Mouse (Mus musculus): ENCODE measurements at regions not wholly inside any gene's neighbourhood (a gene's known extent, or its start where the extent isn't known, plus 50 kb on each side); places are given as distances from the start of the nearest gene placed in this dataset.

DNA sequence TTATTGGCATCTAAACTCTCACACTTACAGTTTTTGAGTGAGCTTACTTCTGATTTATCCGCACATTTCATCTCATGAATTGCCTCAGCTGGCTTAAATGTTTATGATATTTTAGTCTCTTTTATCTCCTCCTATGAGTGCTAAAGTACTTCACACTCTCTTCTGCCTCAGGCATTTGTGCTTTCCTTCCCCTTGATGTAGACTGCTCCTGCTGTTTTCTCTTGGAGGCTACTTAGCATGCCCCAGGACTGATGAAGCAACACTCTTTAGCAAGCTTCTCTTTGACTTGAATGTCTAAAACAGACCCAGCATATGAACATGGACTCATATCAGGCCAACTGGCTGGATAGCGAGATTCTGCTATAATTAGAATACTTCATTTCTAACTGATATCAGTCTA, 882.8 kb downstream of the Tecrl start:
- Histone ChIP-seq H3K4me3 (no peak overlapping the region), H3K9ac (no peak overlapping the region), H3K27me3 (no peaks in the 10 kb centered on the region), H3K36me3 (no peaks in the 10 kb centered on the region), H3K4me2 (no peak overlapping the region), H3K9me3 (replicated peaks) (no peaks in the 10 kb centered on the region), H3K4me1 (replicated peaks) (no peaks in the 10 kb centered on the region), H3K27ac (no peak overlapping the region)
- no peak for ATAC-seq (replicated peaks; ENCODE audit: insufficient number of reproducible peaks, insufficient read depth, low FRiP score, low read depth)
- 39% methylated on average over 2 of the region's 2 CpGs for WGBS

DNA sequence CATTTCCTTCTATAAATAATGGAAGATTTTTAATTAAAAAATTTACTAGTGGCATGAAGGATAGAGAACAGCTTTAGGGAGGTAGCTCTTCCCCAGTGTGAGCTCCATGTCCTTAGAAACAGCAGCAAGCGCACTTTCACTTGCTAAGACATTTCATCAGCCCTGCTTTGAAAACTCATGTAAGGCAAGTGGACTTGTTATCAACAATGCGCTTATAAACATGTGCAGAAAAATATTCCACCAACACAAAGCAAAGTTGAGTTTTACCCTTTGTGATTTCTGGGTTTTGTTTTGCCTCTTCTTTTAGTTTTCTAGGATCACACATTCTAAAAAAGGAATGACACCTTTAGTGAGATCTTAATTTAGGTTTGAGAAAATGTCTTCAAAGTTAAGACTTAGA, 890.7 kb downstream of the Tecrl start:
- Histone ChIP-seq H3K27me3 (no peaks in the 10 kb centered on the region), H3K4me1 (replicated peaks) (no peaks in the 10 kb centered on the region), H3K9ac (no peak overlapping the region), H3K4me2 (no peak overlapping the region), H3K27ac (no peak overlapping the region), H3K9me3 (replicated peaks) (no peaks in the 10 kb centered on the region), H3K36me3 (no peaks in the 10 kb centered on the region), H3K4me3 (no peak overlapping the region)
- 81% methylated on average over 2 of the region's 2 CpGs for WGBS
- no peak for ATAC-seq (replicated peaks; ENCODE audit: insufficient number of reproducible peaks, insufficient read depth, low FRiP score, low read depth)

DNA sequence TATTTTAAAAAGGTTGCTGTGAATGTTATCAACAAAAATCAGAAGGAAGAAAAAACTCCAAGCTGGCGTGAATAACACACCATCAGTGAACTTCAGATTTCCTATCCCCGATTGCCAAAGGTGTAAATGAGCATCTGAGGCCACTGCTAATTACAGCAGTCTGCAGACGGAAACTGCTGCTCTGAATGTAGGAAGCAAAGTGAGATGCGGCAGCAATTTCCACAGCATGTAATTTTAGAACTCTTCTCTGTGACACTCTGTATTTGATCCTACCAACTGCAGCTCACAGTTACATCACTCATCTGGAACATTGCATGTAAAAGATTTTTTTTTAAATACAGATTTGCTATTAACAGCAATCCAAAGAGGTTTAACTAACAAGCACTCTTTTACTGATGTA, 913.7 kb downstream of the Tecrl start:
- WGBS: 62% methylated on average over 4 of the region's 4 CpGs
- no peaks in the 10 kb centered on the region for H3K27me3 ChIP-seq
- H3K4me3 ChIP-seq: no peak overlapping the region
- H3K4me1 ChIP-seq (replicated peaks): no peaks in the 10 kb centered on the region
- no peaks in the 10 kb centered on the region for H3K9me3 ChIP-seq (replicated peaks)
- ATAC-seq (replicated peaks; ENCODE audit: insufficient number of reproducible peaks, insufficient read depth, low FRiP score, low read depth): no peak
- no peak overlapping the region for H3K27ac ChIP-seq
- no peak overlapping the region for H3K4me2 ChIP-seq
- H3K9ac ChIP-seq: no peak overlapping the region
- H3K36me3 ChIP-seq: no peaks in the 10 kb centered on the region

DNA sequence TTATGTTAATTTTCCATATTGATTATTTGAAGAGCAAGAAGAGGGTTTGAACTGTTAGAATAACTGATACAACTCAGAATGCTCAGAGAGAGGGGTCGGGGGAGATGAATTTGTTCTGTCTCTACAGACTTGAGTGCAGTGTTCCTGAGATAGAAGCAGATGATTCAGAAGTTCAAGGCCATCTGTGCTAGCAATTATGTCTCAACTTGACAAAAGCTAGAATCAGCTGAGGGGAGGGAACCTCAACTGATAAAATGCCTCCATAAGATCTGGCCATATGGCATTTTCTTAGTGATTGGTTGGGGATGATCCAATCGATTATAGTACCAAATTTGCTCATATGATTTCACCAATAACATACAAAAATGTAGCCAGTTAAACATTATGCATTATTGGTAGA, 914.9 kb downstream of the Tecrl start:
- H3K27me3 ChIP-seq: no peaks in the 10 kb centered on the region
- H3K27ac ChIP-seq: no peak overlapping the region
- 61% methylated on average over 2 of the region's 2 CpGs for WGBS
- H3K4me1 ChIP-seq (replicated peaks): no peaks in the 10 kb centered on the region
- H3K9ac ChIP-seq: no peak overlapping the region
- no peaks in the 10 kb centered on the region for H3K9me3 ChIP-seq (replicated peaks)
- H3K4me3 ChIP-seq: no peak overlapping the region
- ATAC-seq (replicated peaks; ENCODE audit: insufficient number of reproducible peaks, insufficient read depth, low FRiP score, low read depth): no peak
- no peak overlapping the region for H3K4me2 ChIP-seq
- H3K36me3 ChIP-seq: no peaks in the 10 kb centered on the region

DNA sequence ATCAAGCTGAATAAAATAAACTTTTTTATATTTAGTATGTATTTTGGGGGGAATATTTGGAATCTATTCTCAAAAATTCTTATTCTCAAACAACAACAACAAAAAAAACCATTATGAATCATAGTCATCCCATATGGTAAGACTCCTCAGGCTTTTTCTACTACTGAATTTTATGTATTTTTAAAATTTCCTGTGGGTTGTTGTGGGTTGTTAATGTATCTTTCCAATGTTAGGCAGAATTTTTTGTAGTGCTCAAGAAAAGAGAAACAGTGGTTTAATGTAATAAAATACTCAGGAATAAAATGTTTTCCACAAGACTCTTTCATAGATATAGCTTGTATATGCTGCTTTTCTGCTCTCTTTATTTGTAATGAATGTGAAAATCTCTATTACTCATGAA, 934.6 kb downstream of the Tecrl start:
- H3K4me3 ChIP-seq: no peak overlapping the region
- H3K36me3 ChIP-seq: no peaks in the 10 kb centered on the region
- H3K27ac ChIP-seq: no peak overlapping the region
- no peaks in the 10 kb centered on the region for H3K27me3 ChIP-seq
- no peak for ATAC-seq (replicated peaks; ENCODE audit: insufficient number of reproducible peaks, insufficient read depth, low FRiP score, low read depth)
- no peaks in the 10 kb centered on the region for H3K9me3 ChIP-seq (replicated peaks)
- H3K4me2 ChIP-seq: no peak overlapping the region
- no peaks in the 10 kb centered on the region for H3K4me1 ChIP-seq (replicated peaks)
- H3K9ac ChIP-seq: no peak overlapping the region

DNA sequence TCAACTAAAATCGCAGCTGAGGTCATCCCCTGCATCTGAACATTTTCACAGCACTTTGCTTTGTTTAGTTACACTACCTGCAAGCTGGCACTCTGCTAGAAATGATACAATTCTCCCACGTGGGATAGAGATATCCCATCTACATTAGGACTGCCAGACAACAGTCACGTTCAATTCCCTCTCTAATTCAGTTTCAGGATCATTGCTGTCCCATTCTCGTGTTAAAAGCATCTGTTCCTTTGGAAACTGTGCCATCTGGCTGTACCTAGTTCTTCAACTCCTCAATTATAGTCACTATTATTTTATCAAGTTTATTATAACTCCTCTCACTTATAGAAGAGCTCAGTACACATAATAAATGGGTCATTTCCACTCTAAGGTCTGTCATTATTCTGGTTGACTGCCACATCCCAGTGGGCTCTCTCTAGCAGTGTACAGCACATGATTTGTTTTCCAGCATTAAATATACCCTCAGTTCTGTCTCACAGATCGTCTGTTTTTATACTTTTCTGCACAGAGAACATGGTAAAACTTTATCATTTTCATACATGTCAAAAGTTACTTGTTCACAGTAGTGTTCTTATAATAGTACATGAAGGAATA, 958.3 kb downstream of the Tecrl start:
- Histone ChIP-seq H3K9me3 (replicated peaks) (no peaks in the 10 kb centered on the region), H3K27ac (no peak overlapping the region), H3K4me2 (no peak overlapping the region), H3K36me3 (no peaks in the 10 kb centered on the region), H3K4me3 (no peak overlapping the region), H3K27me3 (no peaks in the 10 kb centered on the region), H3K4me1 (replicated peaks) (no peaks in the 10 kb centered on the region), H3K9ac (no peak overlapping the region)
- 54% methylated on average over 5 of the region's 5 CpGs for WGBS
- no peak for ATAC-seq (replicated peaks; ENCODE audit: insufficient number of reproducible peaks, insufficient read depth, low FRiP score, low read depth)

DNA sequence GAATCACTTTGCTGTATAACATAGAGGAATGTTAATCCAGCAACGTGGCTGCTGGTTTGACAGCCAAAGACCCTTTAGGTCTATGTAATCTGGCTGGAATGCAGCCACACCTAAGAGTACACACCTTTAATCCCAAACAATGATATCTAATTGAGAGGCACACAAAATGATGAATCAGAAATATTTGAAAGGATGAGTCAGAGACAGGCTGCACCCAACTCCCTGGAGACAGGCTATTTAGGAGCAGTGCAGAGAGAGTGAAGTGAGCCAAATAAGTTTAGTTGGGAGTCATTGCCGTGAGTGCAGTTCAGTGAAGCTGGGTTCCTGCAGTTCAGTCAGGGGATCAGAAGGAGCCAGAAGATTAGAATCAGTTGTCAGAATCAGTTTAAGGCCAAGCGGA, 993.4 kb downstream of the Tecrl start:
- 50% methylated on average over 3 of the region's 3 CpGs for WGBS
- no peak for ATAC-seq (replicated peaks; ENCODE audit: insufficient number of reproducible peaks, insufficient read depth, low FRiP score, low read depth)

DNA sequence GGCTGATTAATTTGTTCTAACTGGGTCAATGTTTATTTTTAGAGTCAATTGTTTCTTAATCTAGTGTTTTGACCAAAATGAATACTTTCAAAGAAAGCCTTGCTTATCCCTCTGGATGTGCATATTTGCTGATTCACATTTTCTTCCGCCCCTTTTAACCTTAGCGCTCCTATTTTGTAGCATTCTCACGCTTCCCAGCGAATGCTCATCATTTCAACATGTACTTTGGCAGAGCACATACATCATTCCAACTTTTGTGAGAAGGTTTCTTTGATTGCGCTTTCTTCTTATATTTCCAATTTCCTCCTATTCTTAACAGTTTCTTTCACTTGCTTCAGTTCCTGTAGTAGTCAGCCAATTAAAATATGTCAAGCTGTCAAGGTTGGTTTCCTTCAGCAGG, 998.7 kb downstream of the Tecrl start:
- Histone ChIP-seq H3K36me3 (no peaks in the 10 kb centered on the region), H3K9ac (no peak overlapping the region), H3K4me1 (replicated peaks) (no peaks in the 10 kb centered on the region), H3K27ac (no peak overlapping the region), H3K4me3 (no peak overlapping the region), H3K9me3 (replicated peaks) (no peaks in the 10 kb centered on the region), H3K4me2 (no peak overlapping the region), H3K27me3 (no peaks in the 10 kb centered on the region)
- ATAC-seq (replicated peaks; ENCODE audit: insufficient number of reproducible peaks, insufficient read depth, low FRiP score, low read depth): no peak
- 79% methylated on average over 5 of the region's 5 CpGs for WGBS

More for the DNA sequence above, 993.4 kb downstream of the Tecrl start:
- Histone ChIP-seq H3K9ac (no peak overlapping the region), H3K4me3 (no peak overlapping the region), H3K9me3 (replicated peaks) (no peaks in the 10 kb centered on the region), H3K4me2 (no peak overlapping the region), H3K36me3 (no peaks in the 10 kb centered on the region), H3K27ac (no peak overlapping the region), H3K27me3 (no peaks in the 10 kb centered on the region), H3K4me1 (replicated peaks) (no peaks in the 10 kb centered on the region)

DNA sequence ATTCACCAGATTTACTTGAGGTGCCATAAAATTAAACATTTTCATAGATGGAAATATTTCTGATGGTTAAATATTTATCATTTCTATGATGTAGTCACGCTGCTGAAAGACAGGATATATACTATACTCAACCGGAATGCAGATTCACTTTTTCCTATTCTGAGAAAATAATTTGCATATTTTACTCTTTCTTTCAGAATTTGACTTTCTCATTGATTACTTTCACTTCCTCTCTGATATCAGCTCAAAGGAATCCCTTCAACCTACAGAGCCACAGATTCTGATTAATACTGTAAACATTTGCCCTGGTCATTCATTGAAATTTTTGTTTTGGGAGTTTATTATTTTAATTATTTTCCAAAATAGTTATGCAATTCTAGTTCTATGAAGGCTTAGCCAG, 1003.9 kb downstream of the Tecrl start:
- H3K36me3 ChIP-seq: no peaks in the 10 kb centered on the region
- no peaks in the 10 kb centered on the region for H3K9me3 ChIP-seq (replicated peaks)
- 83% methylated on average over 2 of the region's 2 CpGs for WGBS
- H3K4me3 ChIP-seq: no peak overlapping the region
- no peak for ATAC-seq (replicated peaks; ENCODE audit: insufficient number of reproducible peaks, insufficient read depth, low FRiP score, low read depth)
- no peaks in the 10 kb centered on the region for H3K27me3 ChIP-seq
- no peak overlapping the region for H3K27ac ChIP-seq
- no peak overlapping the region for H3K9ac ChIP-seq
- H3K4me1 ChIP-seq (replicated peaks): no peaks in the 10 kb centered on the region
- no peak overlapping the region for H3K4me2 ChIP-seq

DNA sequence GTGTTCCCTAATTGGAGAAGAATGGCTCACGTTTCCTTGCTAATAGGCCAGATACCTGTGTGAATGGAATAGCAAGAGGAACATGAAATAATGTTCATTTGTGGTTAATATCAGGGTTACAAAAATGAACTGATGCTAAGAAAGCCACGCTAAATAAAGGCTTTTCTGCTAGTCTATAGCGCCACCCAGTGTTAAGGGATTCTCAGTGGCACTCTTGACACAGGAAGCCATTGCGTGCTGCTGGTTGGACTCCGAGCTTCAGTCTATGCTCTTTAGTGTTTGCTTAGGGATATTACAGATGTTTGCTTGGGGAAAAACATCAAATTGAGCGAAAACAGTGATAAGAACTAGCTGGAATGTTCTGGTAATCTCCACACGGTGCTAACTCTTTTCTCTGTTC, 1008.3 kb downstream of the Tecrl start:
- peak overlapping the region; percentile 16; the same call in 1 of the 2 replicates for H3K4me2 ChIP-seq
- no peak overlapping the region for H3K27ac ChIP-seq
- H3K4me3 ChIP-seq: no peak overlapping the region
- no peaks in the 10 kb centered on the region for H3K9me3 ChIP-seq (replicated peaks)
- H3K9ac ChIP-seq: no peak overlapping the region
- H3K27me3 ChIP-seq: no peaks in the 10 kb centered on the region
- no peak for ATAC-seq (replicated peaks; ENCODE audit: insufficient number of reproducible peaks, insufficient read depth, low FRiP score, low read depth)
- WGBS: 6% methylated on average over 7 of the region's 7 CpGs
- H3K36me3 ChIP-seq: no peaks in the 10 kb centered on the region
- H3K4me1 ChIP-seq (replicated peaks): no peaks in the 10 kb centered on the region

DNA sequence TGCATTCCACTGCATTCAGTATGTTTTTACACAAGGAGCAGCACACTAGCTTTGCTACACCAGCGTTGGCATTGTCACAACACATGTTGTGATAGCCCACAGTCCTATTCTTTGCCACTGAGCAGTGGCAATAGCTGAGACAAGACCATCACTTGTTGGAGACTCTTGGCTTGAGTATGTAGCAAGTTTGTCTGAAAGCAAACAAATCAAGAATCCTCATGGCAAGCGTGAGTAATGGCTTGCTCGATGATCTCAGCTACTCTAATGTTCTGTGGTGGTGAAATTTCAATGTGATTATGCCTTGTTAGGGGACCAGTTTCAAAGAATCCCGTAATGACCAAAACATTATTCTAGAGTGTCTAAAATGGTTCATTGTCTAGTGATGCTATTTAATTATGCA, 1030.6 kb downstream of the Tecrl start:
- 80% methylated on average over 4 of the region's 4 CpGs for WGBS
- Histone ChIP-seq H3K4me1 (replicated peaks) (no peaks in the 10 kb centered on the region), H3K9me3 (replicated peaks) (no peaks in the 10 kb centered on the region)

DNA sequence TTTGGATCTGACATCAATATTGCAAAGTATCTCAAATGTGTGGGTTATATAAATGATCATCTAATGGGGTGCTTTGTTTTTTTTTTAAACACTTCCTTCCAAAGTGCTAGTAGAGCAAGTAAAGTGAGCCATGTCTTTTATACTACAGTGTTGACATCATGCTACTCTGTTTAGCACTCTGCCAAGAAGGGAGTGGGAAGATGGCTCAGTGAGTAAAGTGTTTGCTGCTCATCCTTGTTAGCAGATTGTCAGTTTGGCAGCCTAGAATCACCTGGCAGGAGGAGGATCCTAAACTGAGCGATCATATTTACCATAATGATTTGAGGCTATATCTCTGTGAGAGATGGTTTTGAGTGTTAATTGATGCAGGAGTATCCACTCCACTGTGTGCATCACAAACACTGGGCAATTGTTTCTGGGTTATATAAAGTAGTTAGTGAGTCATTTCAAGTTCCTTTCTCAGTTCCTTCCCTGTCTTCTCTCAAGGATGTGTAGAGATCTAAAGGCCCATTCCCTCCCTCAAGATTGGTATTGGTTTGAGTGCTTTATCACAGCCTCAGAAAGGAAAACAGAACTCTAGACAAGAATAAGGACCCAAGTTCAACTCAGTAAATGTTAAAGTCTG, 1035.2 kb downstream of the Tecrl start:
- Histone ChIP-seq H3K36me3 (no peaks in the 10 kb centered on the region), H3K4me3 (no peak overlapping the region), H3K4me1 (replicated peaks) (no peaks in the 10 kb centered on the region), H3K9me3 (replicated peaks) (no peaks in the 10 kb centered on the region), H3K27me3 (no peaks in the 10 kb centered on the region), H3K9ac (no peak overlapping the region), H3K27ac (no peak overlapping the region), H3K4me2 (no peak overlapping the region)
- no peak for ATAC-seq (replicated peaks; ENCODE audit: insufficient number of reproducible peaks, insufficient read depth, low FRiP score, low read depth)
- WGBS: 86% methylated on average over 1 of the region's 1 CpGs

More for the DNA sequence above, 1030.6 kb downstream of the Tecrl start:
- H3K27ac ChIP-seq: no peak overlapping the region
- H3K4me3 ChIP-seq: no peak overlapping the region
- no peak overlapping the region for H3K9ac ChIP-seq
- no peak overlapping the region for H3K4me2 ChIP-seq
- ATAC-seq (replicated peaks; ENCODE audit: insufficient number of reproducible peaks, insufficient read depth, low FRiP score, low read depth): no peak
- no peaks in the 10 kb centered on the region for H3K36me3 ChIP-seq
- no peaks in the 10 kb centered on the region for H3K27me3 ChIP-seq
